Mouse (Mus musculus): ENCODE data around the gene Gm5935.
"Not testable (repeated sequence)": the region's sequence is repeated elsewhere in the genome, so short reads cannot be mapped to it uniquely, and the experiment has no call there.

Gm5935 gene

GRCm38 (mm10) chrX:24775064-24775463, at the start of gene Gm5935:
TSS of gene Gm5935 (minus strand) at chrX:24775164.
- not testable (repeated sequence) for DNase-seq (ENCODE audit: low spot score in 2 of 2)

Measured in left cerebral cortex, adult 9 months (tissue).